Mouse (Mus musculus): ENCODE measurements at regions not wholly inside any gene's neighbourhood (a gene's known extent, or its start where the extent isn't known, plus 50 kb on each side); places are given as distances from the start of the nearest gene placed in this dataset.

DNA sequence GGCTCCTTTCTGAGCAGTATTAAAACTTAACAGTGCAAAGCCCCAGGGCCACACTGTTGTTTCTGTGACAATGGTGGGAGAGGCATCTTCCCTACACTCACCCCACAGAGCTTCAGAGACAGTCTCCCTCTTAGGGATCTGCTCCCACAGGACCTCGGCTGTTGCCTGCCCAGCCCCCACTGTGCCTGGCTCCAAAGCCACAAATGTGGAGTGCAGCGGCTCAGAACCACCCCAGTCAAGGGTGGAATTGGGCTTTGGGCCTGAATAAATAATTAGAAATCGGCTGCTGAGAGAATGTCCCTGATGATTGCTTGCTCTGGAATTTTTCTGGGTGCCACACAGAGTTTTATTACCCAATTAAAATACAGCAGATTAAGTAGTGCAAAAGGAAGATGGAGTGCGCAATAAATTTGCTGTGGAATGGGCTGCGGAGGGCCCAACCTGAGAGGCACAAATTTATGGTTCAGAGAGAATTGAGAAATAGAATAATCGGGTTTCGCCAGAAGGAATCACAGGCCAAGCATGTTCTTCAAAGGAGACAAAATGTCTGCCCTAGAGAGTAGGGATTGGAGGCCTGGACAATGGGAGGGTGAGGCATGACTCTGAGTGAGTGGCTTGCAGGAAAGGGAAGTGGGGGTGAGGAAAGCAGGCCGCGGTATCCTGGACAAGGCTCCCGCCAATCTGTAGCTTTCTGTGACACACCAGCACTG lies 56.4 kb downstream of the Cd24a start:
- ATAC-seq (replicated peaks): no peak
- H3K27ac ChIP-seq (replicated peaks): no peak overlapping the region
- no peaks in the 10 kb centered on the region for H3K27me3 ChIP-seq
- no peaks in the 10 kb centered on the region for H3K9me3 ChIP-seq
- H3K9ac ChIP-seq (replicated peaks): no peak overlapping the region
- H3K4me1 ChIP-seq: peaks cover 12% of the 10 kb centered on the region; the same call in 1 of the 2 replicates
- WGBS: 78% methylated on average over 10 of the region's 10 CpGs
- no peak overlapping the region for H3K4me2 ChIP-seq (replicated peaks)
- H3K36me3 ChIP-seq: no peaks in the 10 kb centered on the region
- no peak overlapping the region for H3K4me3 ChIP-seq

DNA sequence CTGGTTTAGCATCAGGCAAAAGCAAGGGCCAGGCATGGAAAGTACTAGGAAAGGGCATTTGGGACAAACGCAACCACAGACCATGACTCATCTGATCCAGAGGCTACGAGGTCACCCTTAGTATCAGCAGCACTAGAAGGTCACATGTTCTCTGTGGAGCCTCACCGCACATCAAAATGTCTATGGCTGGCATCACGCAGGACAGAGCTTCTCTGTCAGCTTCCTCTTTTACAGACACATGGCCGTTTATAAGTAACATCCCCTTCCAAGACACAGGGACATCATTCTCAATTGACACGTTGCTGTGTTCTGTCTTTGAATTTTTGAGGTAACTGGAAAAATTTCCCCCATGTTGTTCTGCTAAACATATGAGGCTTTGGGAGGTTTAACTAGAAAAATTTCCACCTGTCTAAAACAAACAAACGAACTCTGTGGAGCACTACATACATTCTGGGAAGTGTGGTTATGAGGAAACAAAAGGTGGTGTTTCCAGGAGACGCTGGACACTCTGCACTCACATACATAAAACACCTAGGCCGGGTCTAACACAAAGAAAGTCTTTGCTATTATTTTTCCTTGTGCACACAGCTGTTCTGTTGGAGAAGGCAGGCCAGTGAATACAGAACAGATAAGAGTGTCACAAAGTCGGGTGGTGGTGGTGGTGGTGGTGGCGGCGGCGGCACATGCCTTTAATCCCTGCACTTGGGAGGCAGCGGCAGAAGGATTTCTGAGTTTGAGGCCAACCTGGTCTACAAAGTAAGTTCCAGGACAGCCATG lies 63.3 kb downstream of the Cd24a start:
- Histone ChIP-seq H3K9ac (replicated peaks) (no peak overlapping the region), H3K4me1 (no peaks in the 10 kb centered on the region), H3K4me3 (no peak overlapping the region), H3K36me3 (no peaks in the 10 kb centered on the region), H3K4me2 (replicated peaks) (no peak overlapping the region), H3K27ac (replicated peaks) (no peak overlapping the region), H3K9me3 (no peaks in the 10 kb centered on the region), H3K27me3 (no peaks in the 10 kb centered on the region)
- no peak for ATAC-seq (replicated peaks)
- WGBS: 77% methylated on average over 14 of the region's 14 CpGs

DNA sequence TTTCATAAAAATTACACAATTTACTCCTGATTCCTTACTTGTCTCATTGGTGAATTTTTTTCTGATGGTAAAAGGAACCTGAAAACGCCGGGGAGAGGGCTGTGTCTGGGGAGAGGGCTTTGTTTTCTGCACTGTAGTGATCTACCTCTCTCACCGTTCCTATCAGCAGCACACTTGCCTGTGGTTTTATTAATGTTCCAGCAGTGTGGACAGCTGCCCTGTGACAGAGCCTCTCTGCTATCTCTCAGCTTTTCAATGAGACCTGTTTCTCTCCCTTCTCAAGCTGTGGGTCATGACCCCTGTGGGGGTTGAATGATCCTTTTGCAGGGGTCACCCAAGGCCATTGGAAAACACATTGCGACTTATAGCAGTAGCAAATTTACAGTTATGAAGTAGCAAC lies 68.2 kb downstream of the Cd24a start:
- Histone ChIP-seq H3K4me2 (replicated peaks) (no peak overlapping the region), H3K36me3 (no peaks in the 10 kb centered on the region), H3K4me1 (peaks cover 12% of the 10 kb centered on the region), H3K9ac (replicated peaks) (no peak overlapping the region), H3K27ac (replicated peaks) (no peak overlapping the region), H3K4me3 (no peak overlapping the region), H3K9me3 (no peaks in the 10 kb centered on the region), H3K27me3 (no peaks in the 10 kb centered on the region)
- no peak for ATAC-seq (replicated peaks)
- WGBS: 76% methylated on average over 4 of the region's 4 CpGs

DNA sequence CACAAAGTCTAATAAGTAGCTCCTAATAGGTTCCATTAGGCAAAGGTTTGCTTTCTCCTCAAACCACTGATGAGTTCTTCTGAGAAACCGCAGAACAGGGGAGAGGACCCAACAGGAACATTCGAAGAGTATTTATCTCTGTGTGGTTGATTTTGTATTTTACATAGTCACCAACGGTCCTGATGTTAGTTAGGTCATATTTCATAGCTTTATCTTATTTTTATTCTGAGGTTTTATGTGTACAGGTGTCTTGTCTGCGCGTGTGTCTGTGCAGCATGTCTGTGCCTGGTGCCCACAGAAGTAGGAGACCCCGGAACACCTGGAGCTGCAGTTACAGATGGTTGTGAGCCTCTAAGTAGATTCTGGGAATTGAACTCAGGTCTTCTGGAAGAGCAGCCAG lies 68.9 kb downstream of the Cd24a start:
- no peak for ATAC-seq (replicated peaks)
- Histone ChIP-seq H3K4me1 (peaks cover 12% of the 10 kb centered on the region), H3K9ac (replicated peaks) (no peak overlapping the region), H3K27me3 (no peaks in the 10 kb centered on the region), H3K4me3 (no peak overlapping the region), H3K9me3 (no peaks in the 10 kb centered on the region), H3K36me3 (no peaks in the 10 kb centered on the region), H3K4me2 (replicated peaks) (no peak overlapping the region), H3K27ac (replicated peaks) (no peak overlapping the region)
- WGBS: 94% methylated on average over 6 of the region's 6 CpGs

DNA sequence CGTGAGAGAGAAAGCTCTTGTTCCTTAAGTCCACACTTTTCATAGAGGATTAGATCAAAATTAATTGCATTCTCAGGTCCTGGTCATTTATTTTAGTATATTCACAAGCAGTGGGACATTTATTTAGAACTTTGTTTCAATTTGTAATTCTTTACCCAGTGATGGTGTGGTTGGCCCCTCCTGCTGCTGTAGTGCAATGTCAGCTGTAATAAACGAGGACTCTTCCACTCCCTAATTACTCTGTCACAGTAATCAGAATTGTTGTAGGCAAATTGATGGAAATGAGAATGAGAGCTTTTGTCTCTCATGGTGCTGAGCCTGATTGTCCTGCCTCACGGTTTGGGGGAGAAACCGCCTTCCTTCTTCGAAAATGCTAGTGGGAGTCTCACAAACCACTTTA lies 70.1 kb downstream of the Cd24a start:
- Histone ChIP-seq H3K27ac (replicated peaks) (no peak overlapping the region), H3K4me2 (replicated peaks) (no peak overlapping the region), H3K4me3 (no peak overlapping the region), H3K9me3 (no peaks in the 10 kb centered on the region), H3K9ac (replicated peaks) (no peak overlapping the region), H3K4me1 (peaks cover 12% of the 10 kb centered on the region), H3K36me3 (no peaks in the 10 kb centered on the region), H3K27me3 (no peaks in the 10 kb centered on the region)
- no peak for ATAC-seq (replicated peaks)
- WGBS: 25% methylated on average over 5 of the region's 5 CpGs

DNA sequence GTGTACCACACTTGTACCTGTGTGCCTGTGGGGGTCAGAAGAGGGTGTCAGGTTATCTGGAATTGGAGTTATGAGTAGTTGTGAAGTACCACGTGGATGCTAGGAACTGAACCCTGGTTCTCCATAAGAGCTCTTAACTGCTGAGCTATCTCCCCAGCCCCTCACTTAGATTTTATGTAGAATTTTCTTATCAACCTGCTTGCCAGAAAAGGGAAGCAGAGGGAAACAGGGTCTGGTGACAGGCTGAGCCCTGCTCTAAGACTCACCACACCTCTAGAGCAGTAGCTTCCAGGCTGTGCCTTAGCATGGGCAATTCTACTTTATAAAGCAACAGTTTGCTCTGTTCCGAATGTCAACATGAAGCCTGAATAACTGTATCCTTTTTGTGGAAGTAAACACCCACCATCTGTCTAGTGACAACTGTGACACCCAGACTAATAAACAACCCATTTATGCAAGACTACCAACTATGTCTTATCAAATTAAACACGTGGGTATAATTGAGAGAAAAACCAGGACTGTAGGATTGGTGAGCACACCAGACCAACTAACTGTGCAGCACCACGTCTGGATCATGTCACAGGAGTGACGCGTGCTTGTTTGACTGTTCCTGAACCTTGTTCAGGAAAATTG lies 70.8 kb downstream of the Cd24a start:
- peak; percentile 53 for ATAC-seq (replicated peaks)
- peaks cover 12% of the 10 kb centered on the region for H3K4me1 ChIP-seq
- no peaks in the 10 kb centered on the region for H3K27me3 ChIP-seq
- 73% methylated on average over 6 of the region's 6 CpGs for WGBS
- H3K9ac ChIP-seq (replicated peaks): no peak overlapping the region
- H3K36me3 ChIP-seq: no peaks in the 10 kb centered on the region
- H3K4me2 ChIP-seq (replicated peaks): no peak overlapping the region
- no peaks in the 10 kb centered on the region for H3K9me3 ChIP-seq
- H3K27ac ChIP-seq (replicated peaks): no peak overlapping the region
- H3K4me3 ChIP-seq: no peak overlapping the region

DNA sequence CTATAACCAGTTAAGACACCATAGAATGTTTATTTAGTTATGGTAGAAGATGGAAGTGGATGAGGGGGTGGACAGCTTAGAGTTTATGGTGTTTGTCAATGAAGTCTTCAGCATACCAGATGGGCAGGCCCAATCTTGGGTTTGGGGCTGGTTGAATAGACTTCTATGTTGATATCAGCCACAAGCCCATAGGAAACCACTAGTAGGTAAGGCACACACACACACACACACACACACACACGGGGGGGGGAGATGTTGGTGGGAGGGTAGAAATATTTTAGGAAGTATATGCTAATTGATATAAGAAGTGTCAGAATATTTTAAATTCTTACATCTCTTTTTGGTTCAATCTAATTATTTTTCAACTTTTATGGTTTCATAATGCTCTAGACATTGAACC lies 72.4 kb downstream of the Cd24a start:
- Histone ChIP-seq H3K4me2 (replicated peaks) (no peak overlapping the region), H3K4me1 (peaks cover 12% of the 10 kb centered on the region), H3K9ac (replicated peaks) (no peak overlapping the region), H3K27ac (replicated peaks) (no peak overlapping the region), H3K4me3 (no peak overlapping the region), H3K27me3 (no peaks in the 10 kb centered on the region), H3K9me3 (no peaks in the 10 kb centered on the region), H3K36me3 (no peaks in the 10 kb centered on the region)
- 77% methylated on average over 1 of the region's 1 CpGs for WGBS
- ATAC-seq (replicated peaks): no peak

DNA sequence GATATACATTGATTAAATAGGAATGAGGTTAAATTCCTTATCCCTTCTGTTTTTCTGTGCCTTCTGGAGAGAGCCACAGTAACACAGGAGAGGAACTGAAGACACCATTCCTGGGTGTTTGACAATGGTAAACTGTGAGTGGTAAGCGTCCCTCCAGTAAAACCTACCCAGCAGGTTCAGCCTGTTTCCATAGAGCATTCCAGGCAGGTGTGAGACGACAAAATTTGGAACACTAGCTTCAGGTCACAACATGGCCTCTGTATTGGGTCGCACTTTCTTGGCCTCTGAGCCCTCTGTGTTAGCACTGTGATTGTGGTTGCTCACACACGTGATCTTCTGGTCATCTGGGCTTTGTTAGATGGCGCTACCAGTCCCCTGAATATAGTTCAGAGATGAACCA lies 73.4 kb downstream of the Cd24a start:
- no peaks in the 10 kb centered on the region for H3K36me3 ChIP-seq
- 84% methylated on average over 5 of the region's 5 CpGs for WGBS
- peaks cover 12% of the 10 kb centered on the region for H3K4me1 ChIP-seq
- H3K27me3 ChIP-seq: no peaks in the 10 kb centered on the region
- no peak overlapping the region for H3K9ac ChIP-seq (replicated peaks)
- H3K9me3 ChIP-seq: no peaks in the 10 kb centered on the region
- no peak overlapping the region for H3K27ac ChIP-seq (replicated peaks)
- H3K4me2 ChIP-seq (replicated peaks): no peak overlapping the region
- ATAC-seq (replicated peaks): no peak
- H3K4me3 ChIP-seq: no peak overlapping the region

DNA sequence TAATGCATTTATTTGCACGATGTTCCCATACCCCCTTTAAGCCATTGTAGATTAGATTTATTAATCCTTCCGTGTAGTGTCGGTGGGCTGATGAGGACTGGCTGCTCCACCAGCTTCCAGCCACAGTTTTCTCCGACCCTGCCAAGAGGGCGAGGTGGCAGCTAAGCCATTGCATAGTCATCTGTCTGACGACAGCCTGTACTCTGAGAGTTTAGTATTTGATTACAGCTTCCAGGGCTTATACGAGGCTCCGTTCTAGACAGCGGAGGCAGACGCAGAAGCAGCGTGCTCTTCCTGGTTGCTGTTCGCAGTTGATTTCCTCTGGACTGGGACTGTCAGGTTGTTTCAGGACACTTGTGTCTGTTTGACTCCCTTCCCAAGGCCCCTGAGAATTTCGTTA lies 73.8 kb downstream of the Cd24a start:
- 87% methylated on average over 13 of the region's 13 CpGs for WGBS
- H3K27ac ChIP-seq (replicated peaks): no peak overlapping the region
- no peak overlapping the region for H3K4me3 ChIP-seq
- H3K9ac ChIP-seq (replicated peaks): no peak overlapping the region
- no peak overlapping the region for H3K4me2 ChIP-seq (replicated peaks)
- no peaks in the 10 kb centered on the region for H3K27me3 ChIP-seq
- ATAC-seq (replicated peaks): no peak
- H3K4me1 ChIP-seq: peaks cover 12% of the 10 kb centered on the region
- H3K9me3 ChIP-seq: no peaks in the 10 kb centered on the region
- no peaks in the 10 kb centered on the region for H3K36me3 ChIP-seq

DNA sequence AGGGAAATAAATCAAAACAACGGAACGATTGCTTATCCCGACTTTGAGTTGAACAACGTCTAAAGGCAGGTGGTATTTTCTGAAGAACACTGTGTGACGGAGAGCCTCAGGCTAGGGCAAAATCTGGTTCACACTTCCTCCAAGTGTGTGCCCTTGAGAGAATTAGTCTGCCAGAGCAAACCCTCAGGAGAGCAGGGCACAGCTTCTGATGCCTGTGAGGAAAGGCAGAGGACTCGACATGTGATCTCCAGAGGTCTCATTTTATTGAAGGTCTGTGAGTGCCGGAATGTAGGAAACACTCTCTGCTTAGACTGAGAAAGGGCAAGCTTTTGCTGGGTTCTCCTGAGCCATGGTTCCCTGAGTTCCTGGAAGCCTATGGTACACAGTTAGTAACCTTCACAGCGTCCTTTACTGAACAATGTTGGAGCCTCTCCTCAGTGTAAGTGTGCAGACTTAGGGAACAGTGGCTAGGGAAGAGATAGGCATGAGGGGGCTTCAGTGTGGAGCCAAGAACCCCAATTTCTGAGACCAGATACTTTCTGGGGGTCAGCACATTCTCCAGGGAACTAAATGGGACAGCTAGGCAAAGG lies 77.1 kb downstream of the Cd24a start:
- WGBS: 87% methylated on average over 8 of the region's 8 CpGs
- Histone ChIP-seq H3K9me3 (no peaks in the 10 kb centered on the region), H3K27ac (replicated peaks) (no peak overlapping the region), H3K4me3 (no peak overlapping the region), H3K9ac (replicated peaks) (no peak overlapping the region), H3K36me3 (no peaks in the 10 kb centered on the region), H3K27me3 (no peaks in the 10 kb centered on the region), H3K4me1 (no peaks in the 10 kb centered on the region), H3K4me2 (replicated peaks) (no peak overlapping the region)
- no peak for ATAC-seq (replicated peaks)

DNA sequence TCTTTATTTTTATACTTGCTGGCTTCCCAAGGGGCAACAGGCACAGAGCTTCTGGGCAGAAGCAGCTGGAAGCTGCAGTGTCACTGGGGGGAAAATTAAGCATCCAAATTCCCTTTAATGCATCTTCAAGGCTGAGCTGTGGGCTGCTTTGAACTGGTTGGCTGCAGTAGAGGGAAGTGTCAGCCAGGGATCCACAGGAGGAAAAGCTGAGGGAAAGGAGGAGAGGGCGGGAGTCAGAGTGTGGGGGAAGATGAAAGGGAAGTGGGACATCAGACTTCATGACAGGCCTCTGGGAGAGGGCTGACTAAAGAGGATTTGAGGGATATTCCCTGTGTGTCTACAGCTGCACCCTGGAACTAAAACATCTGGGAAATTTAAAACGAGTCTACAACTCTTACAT lies 77.6 kb downstream of the Cd24a start:
- no peak overlapping the region for H3K27ac ChIP-seq (replicated peaks)
- H3K27me3 ChIP-seq: no peaks in the 10 kb centered on the region
- no peaks in the 10 kb centered on the region for H3K36me3 ChIP-seq
- ATAC-seq (replicated peaks): no peak
- no peak overlapping the region for H3K9ac ChIP-seq (replicated peaks)
- H3K4me2 ChIP-seq (replicated peaks): no peak overlapping the region
- WGBS: 56% methylated on average over 2 of the region's 2 CpGs
- no peak overlapping the region for H3K4me3 ChIP-seq
- no peaks in the 10 kb centered on the region for H3K4me1 ChIP-seq
- H3K9me3 ChIP-seq: no peaks in the 10 kb centered on the region

DNA sequence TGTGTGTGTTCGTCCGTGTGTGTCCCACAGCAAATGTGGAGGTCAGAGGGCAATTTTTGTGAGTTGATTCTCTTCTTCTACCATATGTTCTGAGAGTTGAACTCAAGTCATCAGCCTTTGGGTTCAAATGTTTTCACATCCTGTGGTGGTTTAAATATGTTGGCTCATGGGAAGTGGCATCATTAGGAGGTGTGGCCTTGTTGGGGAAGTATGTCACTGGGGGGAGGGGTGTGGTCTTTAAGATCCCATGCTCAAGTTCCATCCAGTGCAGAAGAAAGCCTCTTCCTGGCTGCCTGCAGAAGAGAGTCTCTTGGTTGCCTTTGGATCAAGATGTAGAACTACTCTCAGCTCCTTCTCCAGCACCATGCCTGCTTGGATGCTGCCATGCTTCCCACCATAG lies 78.1 kb downstream of the Cd24a start:
- WGBS: 89% methylated on average over 2 of the region's 2 CpGs
- Histone ChIP-seq H3K36me3 (no peaks in the 10 kb centered on the region), H3K9me3 (no peaks in the 10 kb centered on the region), H3K27ac (replicated peaks) (no peak overlapping the region), H3K4me2 (replicated peaks) (no peak overlapping the region), H3K4me1 (no peaks in the 10 kb centered on the region), H3K4me3 (no peak overlapping the region), H3K27me3 (no peaks in the 10 kb centered on the region), H3K9ac (replicated peaks) (no peak overlapping the region)
- no peak for ATAC-seq (replicated peaks)
